In genomic region chr10:41260243-41261006, GRCm38 (mm10) we compare ENCODE assay signal across 28 mouse cellular contexts. TPM values are rescaled to one million over a fixed set of nuclear protein-coding genes. Genes with fewer than 3 reads are reported as not detected.
DNase-seq lines count a peak whose midpoint lies in the region; ATAC-seq and TF ChIP-seq lines count a peak whose summit lies in the region.
"Had no signal": no experiment of that assay in that cellular context is flagged by ENCODE, and none has a peak within 500 bp of the region (broad histone marks: within the 10 kb centered on the region; RNA-seq: fewer than 3 reads in every experiment).

No protein-coding gene starts in this region.

- no peaks in the 10 kb centered on the region for H3K9me3 ChIP-seq in heart, embryonic 13.5 days
- H3K9me3 ChIP-seq in heart, embryonic 11.5 days (replicated peaks; ENCODE audit: control insufficient read depth, low read length), result no peaks in the 10 kb centered on the region
- no peaks in the 10 kb centered on the region for H3K9me3 ChIP-seq in intestine, embryonic 16.5 days (ENCODE audit: control insufficient read depth, low read length)
- no peaks in the 10 kb centered on the region for H3K9me3 ChIP-seq in liver, postnatal 0 days (ENCODE audit: low read length)
- no peaks in the 10 kb centered on the region for H3K9me3 ChIP-seq in hindbrain, postnatal 0 days (ENCODE audit: low read length)
- H3K9me3 ChIP-seq: forebrain, embryonic 13.5 days; hindbrain, embryonic 12.5 days; limb, embryonic 12.5 days; midbrain, embryonic 12.5 days; neural tube, embryonic 12.5 days had no signal

- TF ChIP-seq EP300 in liver, postnatal 0 days (IDR thresholded peaks at IDR 0.05; ENCODE audit: low read depth), result no peak

- TF ChIP-seq CTCF in liver, postnatal 0 days (IDR thresholded peaks at IDR 0.05; ENCODE audit: low read depth), result no peak
- TF ChIP-seq CTCF in hindbrain, postnatal 0 days (IDR thresholded peaks at IDR 0.05; ENCODE audit: low read depth), result no peak

- no peak overlapping the region for H3K27ac ChIP-seq in heart, embryonic 13.5 days (replicated peaks)
- H3K27ac ChIP-seq in heart, embryonic 11.5 days (ENCODE audit: low read depth, low read length), result no peak overlapping the region
- H3K27ac ChIP-seq in intestine, embryonic 16.5 days (ENCODE audit: low read length), result no peak overlapping the region
- H3K27ac ChIP-seq in liver, postnatal 0 days (ENCODE audit: low read depth), result no peak overlapping the region
- H3K27ac ChIP-seq in hindbrain, postnatal 0 days, result no peak overlapping the region
- H3K27ac ChIP-seq: forebrain, embryonic 13.5 days; hindbrain, embryonic 12.5 days; limb, embryonic 12.5 days; midbrain, embryonic 12.5 days; neural tube, embryonic 12.5 days had no signal

- no peak for ATAC-seq in heart, embryonic 13.5 days (ENCODE audit: extremely low read depth, insufficient number of reproducible peaks, low FRiP score, low TSS enrichment)
- ATAC-seq in heart, embryonic 11.5 days (replicated peaks; ENCODE audit: insufficient number of reproducible peaks, low FRiP score, low TSS enrichment), result no peak
- ATAC-seq in intestine, embryonic 16.5 days, result peak; percentile 76
- 0 out of 2 replicates have a peak, but pooled peaks have one; percentile 13 for ATAC-seq in liver, postnatal 0 days
- no peak for ATAC-seq in hindbrain, postnatal 0 days
- ATAC-seq: CD4-positive, CD25-positive, alpha-beta regulatory T cell, adult 4 months; forebrain, embryonic 13.5 days; lung, postnatal 0 days had no signal

- H3K4me2 ChIP-seq in heart, embryonic 13.5 days, result no peak overlapping the region
- H3K4me2 ChIP-seq in heart, embryonic 11.5 days, result no peak overlapping the region
- H3K4me2 ChIP-seq in intestine, embryonic 16.5 days (ENCODE audit: low read depth, low read length), result no peak overlapping the region
- no peak overlapping the region for H3K4me2 ChIP-seq in liver, postnatal 0 days (ENCODE audit: low read depth, low read length)
- H3K4me2 ChIP-seq in hindbrain, postnatal 0 days (ENCODE audit: low read depth, low read length), result no peak overlapping the region
- H3K4me2 ChIP-seq: forebrain, embryonic 13.5 days; hindbrain, embryonic 12.5 days; limb, embryonic 12.5 days; midbrain, embryonic 12.5 days; neural tube, embryonic 12.5 days had no signal

- peak; percentile 40 for DNase-seq in c-Kit-positive CD71-positive TER-119-positive erythroid progenitor cells, embryonic 14.5 days (ENCODE audit: low spot score)
- no peak for DNase-seq in liver, postnatal 0 days
- no peak for DNase-seq in thymus, postnatal 0 days (ENCODE audit: low spot score)
- no peak for DNase-seq in hindbrain, postnatal 0 days (ENCODE audit: low spot score)
- DNase-seq: adrenal gland, postnatal 14 days; cerebellum, adult 18-20 months; cerebellum, postnatal 14 days; gastrocnemius, postnatal 14 days; heart, adult 18-20 months; heart, postnatal 14 days; kidney, postnatal 14 days; lung, adult 18-20 months; lung, postnatal 4 days; right cerebral cortex, postnatal 4 days had no signal

- H3K9ac ChIP-seq in heart, embryonic 13.5 days, result 0 out of 2 replicates have a peak overlapping the region, but pooled peaks have one; percentile 33
- no peak overlapping the region for H3K9ac ChIP-seq in heart, embryonic 11.5 days (ENCODE audit: low read depth, low read length)
- no peak overlapping the region for H3K9ac ChIP-seq in intestine, embryonic 16.5 days (ENCODE audit: low read depth, low read length)
- H3K9ac ChIP-seq in liver, postnatal 0 days (replicated peaks), result no peak overlapping the region
- no peak overlapping the region for H3K9ac ChIP-seq in hindbrain, postnatal 0 days (replicated peaks; ENCODE audit: low read length)
- H3K9ac ChIP-seq: forebrain, embryonic 13.5 days; hindbrain, embryonic 12.5 days; limb, embryonic 12.5 days; midbrain, embryonic 12.5 days; neural tube, embryonic 12.5 days had no signal

- H3K4me1 ChIP-seq in heart, embryonic 13.5 days, result peaks cover 21% of the 10 kb centered on the region
- H3K4me1 ChIP-seq in heart, embryonic 11.5 days (ENCODE audit: control insufficient read depth, insufficient read depth, low read length), result peaks cover 12% of the 10 kb centered on the region
- peaks cover 4% of the 10 kb centered on the region for H3K4me1 ChIP-seq in intestine, embryonic 16.5 days (ENCODE audit: control insufficient read depth, insufficient read depth, low read length)
- H3K4me1 ChIP-seq in liver, postnatal 0 days (ENCODE audit: insufficient read depth), result 0 out of 2 replicates have a peak, but pooled peaks cover 7% of the 10 kb centered on the region
- no peaks in the 10 kb centered on the region for H3K4me1 ChIP-seq in hindbrain, postnatal 0 days (ENCODE audit: insufficient read depth, low read length)
- H3K4me1 ChIP-seq: forebrain, embryonic 13.5 days; hindbrain, embryonic 12.5 days; midbrain, embryonic 12.5 days; neural tube, embryonic 12.5 days had no signal

- H3K4me3 ChIP-seq in heart, embryonic 13.5 days, result no peak overlapping the region
- H3K4me3 ChIP-seq in heart, embryonic 11.5 days (ENCODE audit: low read depth, low read length), result no peak overlapping the region
- no peak overlapping the region for H3K4me3 ChIP-seq in intestine, embryonic 16.5 days (ENCODE audit: low read length)
- no peak overlapping the region for H3K4me3 ChIP-seq in liver, postnatal 0 days (ENCODE audit: low read depth, low read length)
- no peak overlapping the region for H3K4me3 ChIP-seq in hindbrain, postnatal 0 days (ENCODE audit: low read length)
- H3K4me3 ChIP-seq: forebrain, embryonic 13.5 days; hindbrain, embryonic 12.5 days; limb, embryonic 12.5 days; megakaryocyte, embryonic 14.5 days; midbrain, embryonic 12.5 days; myocyte; neural tube, embryonic 12.5 days had no signal

- H3K27me3 ChIP-seq in heart, embryonic 13.5 days (replicated peaks), result no peaks in the 10 kb centered on the region
- no peaks in the 10 kb centered on the region for H3K27me3 ChIP-seq in heart, embryonic 11.5 days (ENCODE audit: control insufficient read depth, insufficient read depth, low read length)
- H3K27me3 ChIP-seq in intestine, embryonic 16.5 days (replicated peaks; ENCODE audit: control insufficient read depth, insufficient read depth, low read length), result no peaks in the 10 kb centered on the region
- H3K27me3 ChIP-seq in liver, postnatal 0 days (ENCODE audit: insufficient read depth, low read length), result no peaks in the 10 kb centered on the region
- H3K27me3 ChIP-seq in hindbrain, postnatal 0 days (ENCODE audit: insufficient read depth, low read length), result no peaks in the 10 kb centered on the region
- H3K27me3 ChIP-seq: forebrain, embryonic 13.5 days; hindbrain, embryonic 12.5 days; limb, embryonic 12.5 days; megakaryocyte, embryonic 14.5 days; midbrain, embryonic 12.5 days; neural tube, embryonic 12.5 days had no signal

- 29% methylated on average over 8 of the region's 8 CpGs for WGBS in heart, embryonic 13.5 days
- WGBS in heart, embryonic 11.5 days (ENCODE audit: insufficient replicate concordance), result 32% methylated on average over 8 of the region's 8 CpGs
- 37% methylated on average over 8 of the region's 8 CpGs for WGBS in intestine, embryonic 16.5 days
- WGBS in liver, postnatal 0 days (ENCODE audit: insufficient replicate concordance), result 55% methylated on average over 8 of the region's 8 CpGs
- 66% methylated on average over 8 of the region's 8 CpGs for WGBS in hindbrain, postnatal 0 days

- H3K36me3 ChIP-seq in heart, embryonic 13.5 days, result peaks cover 41% of the 10 kb centered on the region
- peaks cover 2% of the 10 kb centered on the region for H3K36me3 ChIP-seq in heart, embryonic 11.5 days (ENCODE audit: control insufficient read depth, insufficient read depth, low read length)
- H3K36me3 ChIP-seq in intestine, embryonic 16.5 days (ENCODE audit: control insufficient read depth, insufficient read depth, low read length), result no peaks in the 10 kb centered on the region
- peaks cover 4% of the 10 kb centered on the region; the same call in 1 of the 2 replicates for H3K36me3 ChIP-seq in liver, postnatal 0 days (replicated peaks; ENCODE audit: insufficient read depth, low read length)
- peaks cover 19% of the 10 kb centered on the region; the same call in 1 of the 2 replicates for H3K36me3 ChIP-seq in hindbrain, postnatal 0 days (ENCODE audit: insufficient read depth, low read length)

RNA-seq across cellular contexts. Expression of gene Fig4, which starts 42.6 kb away (rescaled TPM):
- polyA plus RNA-seq in heart, embryonic 13.5 days (2015; fragmentation: Nextera tagmentation; extraction: Ambion mirVana), result 44.0 and 47.2 TPM in 2 replicates
- polyA plus RNA-seq in heart, embryonic 11.5 days (2014; fragmentation: Nextera tagmentation; extraction: Ambion mirVana), result 37.4 and 43.4 TPM in 2 replicates
- 17.2 and 18.6 TPM in 2 replicates for polyA plus RNA-seq in intestine, embryonic 16.5 days (2015; fragmentation: Nextera tagmentation; extraction: Ambion mirVana)
- 5.8 and 6.0 TPM in 2 replicates for polyA plus RNA-seq in liver, postnatal 0 days (2015; fragmentation: Nextera tagmentation; extraction: Ambion mirVana)
- 27.7 and 29.4 TPM in 2 replicates for polyA plus RNA-seq in thymus, postnatal 0 days (2015; fragmentation: Nextera tagmentation; extraction: Ambion mirVana)
- total RNA-seq in hindbrain, postnatal 0 days (2014; rRNA removed), result 29.7 and 30.4 TPM in 2 replicates
- 29.9 and 32.6 TPM in 2 replicates for polyA plus RNA-seq in hindbrain, postnatal 0 days (2015; fragmentation: Nextera tagmentation; extraction: Ambion mirVana)

RNA-seq across cellular contexts. Expression of gene Ak9, which starts 43.4 kb away (rescaled TPM):
- 0.27 and 0.28 TPM in 2 replicates for polyA plus RNA-seq in heart, embryonic 13.5 days (2015; fragmentation: Nextera tagmentation; extraction: Ambion mirVana)
- polyA plus RNA-seq in heart, embryonic 11.5 days (2014; fragmentation: Nextera tagmentation; extraction: Ambion mirVana), result 0.18 and 0.20 TPM in 2 replicates
- polyA plus RNA-seq in intestine, embryonic 16.5 days (2015; fragmentation: Nextera tagmentation; extraction: Ambion mirVana), result 0.02 and 0.04 TPM in 2 replicates
- polyA plus RNA-seq in liver, postnatal 0 days (2015; fragmentation: Nextera tagmentation; extraction: Ambion mirVana), result not detected in 2 replicates
- polyA plus RNA-seq in thymus, postnatal 0 days (2015; fragmentation: Nextera tagmentation; extraction: Ambion mirVana), result 0.04 TPM in 1 of 2 replicates, not detected in the other
- 0.18 and 0.21 TPM in 2 replicates for total RNA-seq in hindbrain, postnatal 0 days (2014; rRNA removed)
- 0.25 and 0.39 TPM in 2 replicates for polyA plus RNA-seq in hindbrain, postnatal 0 days (2015; fragmentation: Nextera tagmentation; extraction: Ambion mirVana)
- total RNA-seq: gastrocnemius, postnatal 14 days had no signal
- polyA plus RNA-seq: CD4-positive, CD25-positive, alpha-beta regulatory T cell, adult 4 months; embryonic facial prominence, embryonic 11.5 days; kidney, embryonic 14.5 days; midbrain, embryonic 12.5 days; myocyte had no signal

Comparison
In these comparisons a context has a peak if more than half of its experiments do, and no peak if none do; other contexts are left out.
1. ATAC-seq: peak in intestine, embryonic 16.5 days (single experiment) and liver, postnatal 0 days (single experiment); none in heart, embryonic 13.5 days (single experiment), heart, embryonic 11.5 days (single experiment) and hindbrain, postnatal 0 days (single experiment).